Mouse (Mus musculus) megakaryocyte, embryonic 14.5 days (primary cell): ENCODE data around the gene Bsph1. TPM values are rescaled to one million over a fixed set of nuclear protein-coding genes. Genes with fewer than 3 reads are reported as not detected.
"Not testable (repeated sequence)": the region's sequence is repeated elsewhere in the genome, so short reads cannot be mapped to it uniquely, and the experiment has no call there.

Source experiments
- H3K27me3 ChIP-seq: replicated peaks from 2 replicates; pipeline ENCODE3; 2012; ENCODE audit warnings: inconsistent platforms
- H3K36me3 ChIP-seq: replicated peaks from 2 replicates; pipeline ENCODE3; 2012; ENCODE audit warnings: low read length, inconsistent platforms, mixed read lengths
- H3K4me1 ChIP-seq: 2 replicates; pipeline ENCODE4 v1.6.1; 2012; ENCODE audit warnings: inconsistent platforms
- H3K4me3 ChIP-seq: replicated peaks from 2 replicates; pipeline ENCODE3; 2012; ENCODE audit warnings: moderate library complexity, mild to moderate bottlenecking, inconsistent platforms
- H3K9me3 ChIP-seq: 2 replicates; pipeline ENCODE4 v1.6.1; 2012; ENCODE audit warnings: inconsistent platforms
- FLI1 ChIP-seq: IDR thresholded peaks from 2 replicates; pipeline ENCODE4 v1.6.1; 2012; ENCODE audit warnings: low read length, inconsistent platforms, mixed read lengths
- GATA1 ChIP-seq: IDR thresholded peaks from 3 replicates; pipeline ENCODE4 v1.6.1; 2012; ENCODE audit warnings: mixed read lengths, low read length, inconsistent platforms, borderline replicate concordance
- polyA plus RNA-seq: library from polyadenylated mRNA; stranded (reverse); fragments of >175 nt; gene quantifications from 2 replicates; pipeline ENCODE4 v1.2.3, GENCODE M21; 2012; ENCODE audit warnings: low replicate concordance; ENCODE audit not compliant: insufficient read depth

Gene Bsph1
- not detected in 2 replicates for polyA plus RNA-seq

GRCm38 (mm10) chr7:13450541-13450940, at the start of gene Bsph1:
Gene Bsph1, plus strand, starts transcription at chr7:13450841.
- H3K36me3 ChIP-seq, H3K4me1 ChIP-seq, H3K9me3 ChIP-seq, H3K4me3 ChIP-seq, H3K27me3 ChIP-seq: not testable (repeated sequence)

DNA sequence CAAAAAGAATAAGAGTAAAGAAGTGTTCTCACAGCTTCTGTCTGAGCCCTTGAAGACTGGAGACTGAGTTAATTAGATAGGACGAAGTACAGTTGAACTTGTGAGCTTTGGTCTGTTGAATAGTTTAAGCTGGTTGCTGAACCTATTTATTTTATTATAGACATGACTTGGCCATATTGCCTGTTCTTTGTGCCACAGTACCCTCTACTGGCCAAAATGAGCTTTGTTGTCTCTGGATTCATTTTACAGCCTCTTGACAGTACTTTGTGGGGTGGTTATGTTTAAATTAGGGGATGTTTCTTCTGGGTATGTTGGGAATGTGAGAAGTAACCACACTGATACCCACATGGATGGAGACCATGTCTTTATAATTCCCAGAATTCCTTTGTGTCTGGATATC, 60.9 kb downstream of the Bsph1 start:
- Histone ChIP-seq H3K4me3 (no peak overlapping the region), H3K27me3 (no peaks in the 10 kb centered on the region), H3K9me3 (no peaks in the 10 kb centered on the region), H3K36me3 (no peaks in the 10 kb centered on the region), H3K4me1 (no peaks in the 10 kb centered on the region)
- no peak for TF ChIP-seq GATA1
- TF ChIP-seq FLI1, result no peak

Other genes with a start within 250 kb of the Bsph1 start
- gene Vmn1r89, start 237.8 kb upstream of the Bsph1 start, polyA plus RNA-seq, result 0.02 TPM in 1 of 2 replicates, not detected in the other
- gene Lig1, start 173.6 kb upstream of the Bsph1 start, polyA plus RNA-seq, result 17.7 and 19.6 TPM in 2 replicates
- gene Zswim9, start 172.1 kb upstream of the Bsph1 start, polyA plus RNA-seq, result 1.1 TPM in 1 of 2 replicates, not detected in the other
- gene Pla2g4c, start 126.2 kb upstream of the Bsph1 start, polyA plus RNA-seq, result not detected in 2 replicates
- gene Cabp5, start 52.7 kb upstream of the Bsph1 start, polyA plus RNA-seq, result not detected in 2 replicates
- gene Bsph2, start 120.2 kb downstream of the Bsph1 start, polyA plus RNA-seq, result not detected in 2 replicates
- not detected in 2 replicates for gene Sult2a5, start 173.1 kb downstream of the Bsph1 start, polyA plus RNA-seq